Mouse (Mus musculus): Measurements from ENCODE around the gene Polr3gl.
"Not testable (repeated sequence)": the region's sequence is repeated elsewhere in the genome, so short reads cannot be mapped to it uniquely, and the experiment has no call there.

Gene Polr3gl

GRCm38 (mm10) chr3:96593790-96594560 is at the start of gene Polr3gl:
TSS of gene Polr3gl (minus strand) at chr3:96594181.
- in situ Hi-C loops (cut with MboI, MseI): no loop called here

- in situ Hi-C loops (cut with MboI, MseI): no loop called here
Measured at GRCm38 (mm10) chr3:96639219-96639618, 45.2 kb upstream of the Polr3gl start.

DNA sequence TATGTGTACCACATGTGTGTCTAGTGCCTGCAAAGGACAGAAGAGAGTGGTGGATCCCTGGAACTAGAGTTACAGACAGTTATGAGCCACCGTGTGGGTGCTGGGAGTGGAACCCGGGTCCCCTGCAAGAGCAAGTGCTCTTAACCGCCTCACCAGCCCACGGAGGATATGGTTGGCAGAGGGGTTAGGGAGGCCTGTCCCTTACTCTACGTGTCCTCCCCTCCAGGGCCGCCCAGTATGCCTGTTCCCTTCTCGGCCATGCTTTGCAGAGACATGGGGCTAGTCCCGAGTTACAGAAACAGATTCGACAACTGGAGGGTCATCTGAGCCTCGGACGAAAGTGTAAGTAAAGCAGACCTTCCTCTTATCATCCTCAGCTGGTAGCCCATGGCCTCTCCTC is 42.5 kb upstream of the Polr3gl start:
- in situ Hi-C loops (cut with MboI, MseI): no loop called here

GRCm38 (mm10) chr3:96635906-96636305 is 41.9 kb upstream of the Polr3gl start:
- in situ Hi-C loops (cut with MboI, MseI): no loop called here

GRCm38 (mm10) chr3:96634928-96635879 is 41.2 kb upstream of the Polr3gl start, which contains the start of the genes Pex11b and Gm42957:
TSS of gene Pex11b (plus strand) at chr3:96635376.
TSS of gene Gm42957 (plus strand) at chr3:96635474.
- in situ Hi-C loops (cut with MboI, MseI): no loop called here

DNA sequence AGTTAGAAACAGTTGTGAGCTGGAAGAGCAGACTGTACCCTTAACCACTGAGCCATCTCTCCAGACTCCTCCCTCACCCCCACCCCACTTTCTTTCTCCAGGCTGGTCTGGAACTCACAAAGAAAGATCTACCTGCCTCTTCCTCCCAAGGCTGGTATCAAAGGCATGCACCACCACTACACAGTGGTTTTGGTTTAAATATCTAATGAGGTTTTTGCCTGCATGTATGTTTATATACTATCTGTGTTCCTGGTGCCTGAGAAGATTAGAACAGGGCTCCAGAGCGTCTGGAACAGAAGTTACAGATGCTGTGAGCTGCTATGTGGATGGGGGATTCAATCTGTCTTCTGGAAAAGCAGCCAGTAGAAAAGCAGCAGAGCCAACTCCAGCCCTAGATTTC is 40.0 kb upstream of the Polr3gl start:
- in situ Hi-C loops (cut with MboI, MseI): no loop called here

DNA sequence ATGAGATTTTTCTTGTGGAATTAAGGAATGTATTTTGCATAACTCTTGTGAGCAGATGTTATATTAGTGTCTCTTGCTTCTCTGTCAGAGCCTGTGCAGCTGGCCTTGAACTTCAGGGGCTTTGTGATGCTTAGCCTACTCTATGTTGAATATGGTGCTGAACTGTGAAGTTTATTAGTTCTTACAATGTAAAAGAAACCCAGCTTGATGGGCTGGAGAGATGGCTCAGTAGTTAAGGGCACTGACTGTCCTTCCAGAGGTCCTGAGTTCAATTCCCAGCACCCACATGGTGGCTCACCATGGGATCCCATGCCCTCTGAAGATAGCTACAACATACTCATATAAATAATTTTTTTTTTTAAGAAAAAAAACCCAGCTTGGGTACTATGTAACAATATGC is 38.1 kb upstream of the Polr3gl start:
- in situ Hi-C loops (cut with MboI, MseI): no loop called here

GRCm38 (mm10) chr3:96629729-96630600 is 36.0 kb upstream of the Polr3gl start, which contains the start of gene Rbm8a:
TSS of gene Rbm8a (plus strand) at chr3:96629933.
- in situ Hi-C loops (cut with MboI, MseI): no loop called here

- in situ Hi-C loops (cut with MboI, MseI): no loop called here
Measured at GRCm38 (mm10) chr3:96623201-96623600, 29.2 kb upstream of the Polr3gl start.

GRCm38 (mm10) chr3:96617941-96618340 is 24.0 kb upstream of the Polr3gl start:
- in situ Hi-C loops (cut with MboI, MseI): no loop called here

- in situ Hi-C loops (cut with MboI, MseI): no loop called here
Measured at GRCm38 (mm10) chr3:96606618-96607017, 12.6 kb upstream of the Polr3gl start.

DNA sequence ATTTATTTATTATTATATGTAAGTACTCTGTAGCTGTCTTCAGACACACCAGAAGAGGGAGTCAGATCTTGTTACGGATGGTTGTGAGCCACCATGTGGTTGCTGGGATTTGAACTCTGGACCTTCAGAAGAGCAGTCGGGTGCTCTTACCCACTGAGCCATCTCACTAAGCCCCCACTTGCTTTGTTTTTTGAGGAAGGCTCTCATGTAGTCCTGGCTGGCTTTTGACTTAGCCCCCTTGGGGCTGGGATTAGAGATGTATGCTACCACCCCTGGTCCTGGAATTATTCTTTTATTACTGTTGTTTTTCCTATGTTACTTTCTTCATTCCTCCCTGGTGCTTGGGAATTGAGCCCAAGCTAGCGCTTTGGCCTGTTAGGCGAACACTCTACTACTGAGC is 12.0 kb upstream of the Polr3gl start:
- in situ Hi-C loops (cut with MboI, MseI): not testable (repeated sequence)

DNA sequence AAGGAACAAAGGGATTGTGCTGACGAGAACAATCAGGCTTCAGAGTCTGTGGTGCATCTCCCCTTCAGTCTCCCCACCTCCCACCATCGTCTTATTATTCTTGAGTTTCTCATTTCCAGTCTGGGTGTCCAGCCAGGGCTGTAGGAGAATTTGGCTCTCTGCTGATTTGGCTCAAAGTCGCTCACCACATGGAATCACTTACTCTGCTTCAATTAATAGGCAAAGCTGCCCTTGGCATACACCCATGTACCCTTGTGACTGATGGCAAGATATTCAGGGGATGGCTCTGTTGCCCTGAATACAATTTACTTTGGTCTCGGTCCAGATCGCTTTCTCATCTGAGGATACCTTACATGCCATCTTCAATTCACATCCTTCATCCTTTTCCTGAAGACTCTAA is 9.3 kb upstream of the Polr3gl start:
- in situ Hi-C loops (cut with MboI, MseI): no loop called here

DNA sequence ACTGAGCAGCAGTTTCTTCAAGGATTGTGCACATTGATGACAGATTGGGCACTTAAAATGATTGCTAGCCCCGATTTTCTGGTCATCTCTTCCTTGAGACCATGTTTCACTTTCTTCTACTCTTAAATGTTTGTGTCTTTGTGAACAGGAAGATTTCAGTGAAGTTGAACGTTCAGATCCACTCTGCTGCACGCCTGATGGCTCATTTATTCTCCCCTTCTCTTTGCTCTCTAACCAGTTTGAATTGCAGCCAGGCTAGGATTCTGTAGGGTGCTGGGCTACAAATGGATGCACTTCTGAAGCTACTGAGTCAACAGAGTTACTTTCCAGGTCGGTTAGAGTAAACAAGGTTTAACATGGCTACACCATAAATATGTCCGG is 8.7 kb upstream of the Polr3gl start:
- in situ Hi-C loops (cut with MboI, MseI): no loop called here

GRCm38 (mm10) chr3:96601941-96602703 is 8.1 kb upstream of the Polr3gl start:
- in situ Hi-C loops (cut with MboI, MseI): no loop called here

- in situ Hi-C loops (cut with MboI, MseI): no loop called here
Measured at GRCm38 (mm10) chr3:96601251-96601787, 7.3 kb upstream of the Polr3gl start.

DNA sequence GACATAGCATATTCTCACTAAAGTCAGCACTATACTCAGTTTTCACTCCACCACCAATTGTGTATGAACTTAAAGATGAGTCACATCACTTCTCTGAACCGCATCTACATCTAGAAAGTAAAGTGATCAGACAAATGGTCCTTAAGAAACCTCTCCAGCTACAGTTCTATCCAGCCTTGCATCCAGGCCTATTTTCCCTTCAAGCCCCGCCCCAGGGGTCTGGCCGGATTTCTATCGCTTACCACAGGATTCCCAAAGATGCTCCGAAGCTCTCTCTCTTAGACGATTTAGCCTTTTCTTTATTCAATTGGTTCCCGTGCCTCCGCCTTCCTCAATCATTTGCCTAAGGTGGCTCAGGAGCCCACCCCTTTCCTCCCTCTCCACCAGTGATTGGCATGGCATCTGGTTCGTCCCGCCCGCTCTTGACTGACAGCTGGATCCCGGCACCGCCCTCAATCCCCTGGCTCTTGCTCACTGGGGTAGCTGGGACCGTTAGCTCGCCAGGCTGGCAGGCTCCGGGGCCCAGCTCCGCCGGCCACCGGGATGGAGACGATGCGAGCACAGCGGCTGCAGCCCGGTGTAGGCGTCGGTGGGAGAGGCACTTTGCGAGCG is 6.8 kb upstream of the Polr3gl start, which contains the start of gene Lix1l:
Gene Lix1l, plus strand, starts transcription at position 511 of the 612 bp plus-strand sequence.
- in situ Hi-C loops (cut with MboI, MseI): no loop called here

DNA sequence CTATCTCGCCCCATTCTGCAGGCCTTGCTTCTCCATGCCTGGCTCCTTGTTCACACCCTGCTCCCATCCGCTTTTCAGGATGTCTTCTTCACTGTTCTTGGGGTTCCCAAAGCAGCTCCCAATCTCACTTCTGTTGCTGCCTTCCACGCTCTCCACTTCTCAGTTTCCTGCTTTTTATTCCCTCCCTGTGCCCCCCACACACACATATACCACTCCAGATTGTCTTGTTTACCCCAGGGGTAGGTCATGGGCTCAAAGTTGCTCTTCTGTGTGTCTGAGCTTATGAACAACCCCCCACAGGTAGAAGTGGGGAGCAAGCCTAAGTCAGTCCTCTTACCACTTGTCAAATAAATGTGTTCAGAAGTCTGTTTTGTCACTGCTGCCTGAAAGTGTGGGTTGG is 5.4 kb upstream of the Polr3gl start:
- in situ Hi-C loops (cut with MboI, MseI): no loop called here

- in situ Hi-C loops (cut with MboI, MseI): no loop called here
Measured at GRCm38 (mm10) chr3:96599069-96599393, 5.0 kb upstream of the Polr3gl start.
